Mouse (Mus musculus): Measurements from ENCODE around the gene Taf9. TPM values are rescaled to one million over a fixed set of nuclear protein-coding genes. Genes with fewer than 3 reads are reported as not detected.
A peak's percentile ranks its signal among the peaks of the same experiment; 100 is the strongest.

Gene Taf9
- total and polyA plus RNA-seq, 2 experiments from 2014 or later, result 34.7 to 42.8 TPM

DNA sequence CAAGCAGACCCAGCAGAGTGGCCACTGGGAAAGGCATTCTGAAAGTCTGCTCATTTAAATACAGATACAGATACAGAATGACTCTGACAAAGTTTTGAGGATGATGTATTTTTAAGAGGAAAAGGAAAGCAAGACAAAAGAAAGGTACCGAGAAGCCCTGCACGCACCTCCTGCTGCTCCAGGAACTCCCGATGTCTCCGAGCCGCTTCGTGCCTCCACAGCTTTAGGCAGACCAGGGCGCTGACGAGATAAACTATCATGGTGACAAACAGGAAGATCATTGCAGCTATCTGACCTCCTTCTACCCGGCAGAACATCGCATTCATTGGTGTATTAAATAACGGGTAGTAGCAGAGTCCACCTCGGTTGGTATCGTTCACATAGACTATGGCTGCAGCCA is 40.1 kb upstream of the Taf9 start:
- 95% methylated on average over 13 of the region's 13 CpGs for WGBS
- Histone ChIP-seq H3K36me3 (ENCODE audit: insufficient read depth, low read length) (0 out of 2 replicates have a peak, but pooled peaks cover 5% of the 10 kb centered on the region), H3K4me2 (ENCODE audit: low read depth, low read length) (no peak overlapping the region), H3K27me3 (ENCODE audit: insufficient read depth, low read length) (no peaks in the 10 kb centered on the region), H3K9ac (replicated peaks; ENCODE audit: low read length) (no peak overlapping the region), H3K4me3 (ENCODE audit: low read length) (no peak overlapping the region), H3K27ac (no peak overlapping the region), H3K9me3 (ENCODE audit: low read length) (no peaks in the 10 kb centered on the region), H3K4me1 (ENCODE audit: insufficient read depth, low read length) (no peaks in the 10 kb centered on the region)
- DNase-seq (ENCODE audit: low spot score) (no peak), ATAC-seq (no peak)
- no peak for TF ChIP-seq CTCF (IDR thresholded peaks at IDR 0.05; ENCODE audit: low read depth)

DNA sequence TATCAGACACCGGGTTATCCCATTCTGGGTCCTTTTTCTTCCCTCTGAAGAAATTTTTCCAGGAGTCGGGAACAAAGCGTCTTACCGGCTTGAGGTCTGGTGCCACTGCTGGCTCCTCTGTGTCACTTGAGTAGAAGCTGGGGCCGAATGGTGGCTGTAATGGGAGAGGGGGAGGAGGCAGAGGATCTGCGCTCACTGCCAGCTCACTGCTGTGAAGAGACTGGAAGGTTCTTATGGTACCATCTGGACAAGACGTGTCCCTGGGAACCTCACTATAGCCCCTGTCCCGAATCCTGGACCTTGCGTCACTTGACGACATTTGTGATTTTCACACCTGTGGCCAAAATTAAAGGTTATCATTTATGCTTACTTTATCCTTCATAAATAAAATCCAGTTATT is 39.1 kb upstream of the Taf9 start:
- ATAC-seq, result no peak
- Histone ChIP-seq H3K4me2 (ENCODE audit: low read depth, low read length) (no peak overlapping the region), H3K36me3 (ENCODE audit: insufficient read depth, low read length) (0 out of 2 replicates have a peak, but pooled peaks cover 5% of the 10 kb centered on the region), H3K9me3 (ENCODE audit: low read length) (no peaks in the 10 kb centered on the region), H3K4me1 (ENCODE audit: insufficient read depth, low read length) (no peaks in the 10 kb centered on the region), H3K27me3 (ENCODE audit: insufficient read depth, low read length) (no peaks in the 10 kb centered on the region), H3K4me3 (ENCODE audit: low read length) (no peak overlapping the region), H3K27ac (no peak overlapping the region), H3K9ac (replicated peaks; ENCODE audit: low read length) (no peak overlapping the region)
- 85% methylated on average over 10 of the region's 10 CpGs for WGBS
- no peak for TF ChIP-seq CTCF (IDR thresholded peaks at IDR 0.05; ENCODE audit: low read depth)
- no peak for DNase-seq (ENCODE audit: low spot score)

GRCm38 (mm10) chr13:100612903-100613302 is 38.5 kb upstream of the Taf9 start:
- Histone ChIP-seq H3K9ac (replicated peaks; ENCODE audit: low read length) (no peak overlapping the region), H3K27ac (no peak overlapping the region), H3K4me1 (ENCODE audit: insufficient read depth, low read length) (no peaks in the 10 kb centered on the region), H3K9me3 (ENCODE audit: low read length) (no peaks in the 10 kb centered on the region), H3K4me3 (ENCODE audit: low read length) (no peak overlapping the region), H3K36me3 (ENCODE audit: insufficient read depth, low read length) (peaks cover 12% of the 10 kb centered on the region; the same call in 1 of the 2 replicates), H3K4me2 (ENCODE audit: low read depth, low read length) (no peak overlapping the region), H3K27me3 (ENCODE audit: insufficient read depth, low read length) (no peaks in the 10 kb centered on the region)
- TF ChIP-seq CTCF (IDR thresholded peaks at IDR 0.05; ENCODE audit: low read depth), result peak; percentile 7; the same call in 1 of the 2 replicates
- peak; percentile 1 for DNase-seq (ENCODE audit: low spot score)
- ATAC-seq, result no peak
- WGBS, result 58% methylated on average over 2 of the region's 2 CpGs

- TF ChIP-seq CTCF (IDR thresholded peaks at IDR 0.05; ENCODE audit: low read depth), result no peak
- DNase-seq (ENCODE audit: low spot score) (peak; percentile 34), ATAC-seq (peak; percentile 69)
- Histone ChIP-seq H3K36me3 (ENCODE audit: insufficient read depth, low read length) (peaks cover 30% of the 10 kb centered on the region; the same call in 1 of the 2 replicates), H3K4me2 (ENCODE audit: low read depth, low read length) (peak within 1 kb of the TSS; percentile 74), H3K27me3 (ENCODE audit: insufficient read depth, low read length) (no peaks in the 10 kb centered on the region), H3K27ac (peak within 1 kb of the TSS; percentile 11; the same call in 1 of the 2 replicates), H3K9ac (replicated peaks; ENCODE audit: low read length) (peak within 1 kb of the TSS; percentile 54), H3K9me3 (ENCODE audit: low read length) (no peaks in the 10 kb centered on the region), H3K4me1 (ENCODE audit: insufficient read depth, low read length) (no peaks in the 10 kb centered on the region), H3K4me3 (ENCODE audit: low read length) (peak within 1 kb of the TSS; percentile 53)
- WGBS, result 7% methylated on average over 68 of the region's 77 CpGs
Observed at GRCm38 (mm10) chr13:100616181-100617087, 34.9 kb upstream of the Taf9 start, which contains the start of gene Marveld2. TSS of gene Marveld2 (minus strand) at chr13:100616971.

GRCm38 (mm10) chr13:100617583-100617982 is 33.8 kb upstream of the Taf9 start:
- ATAC-seq (no peak), DNase-seq (ENCODE audit: low spot score) (no peak)
- no peak overlapping the region for H3K27ac ChIP-seq
- no peak overlapping the region for H3K9ac ChIP-seq (replicated peaks; ENCODE audit: low read length)
- H3K4me3 ChIP-seq (ENCODE audit: low read length), result no peak overlapping the region
- no peak for TF ChIP-seq CTCF (IDR thresholded peaks at IDR 0.05; ENCODE audit: low read depth)
- H3K4me2 ChIP-seq (ENCODE audit: low read depth, low read length), result no peak overlapping the region
- peaks cover 30% of the 10 kb centered on the region; the same call in 1 of the 2 replicates for H3K36me3 ChIP-seq (ENCODE audit: insufficient read depth, low read length)
- H3K4me1 ChIP-seq (ENCODE audit: insufficient read depth, low read length), result no peaks in the 10 kb centered on the region
- H3K27me3 ChIP-seq (ENCODE audit: insufficient read depth, low read length), result no peaks in the 10 kb centered on the region
- H3K9me3 ChIP-seq (ENCODE audit: low read length), result no peaks in the 10 kb centered on the region
- 79% methylated on average over 13 of the region's 13 CpGs for WGBS

DNA sequence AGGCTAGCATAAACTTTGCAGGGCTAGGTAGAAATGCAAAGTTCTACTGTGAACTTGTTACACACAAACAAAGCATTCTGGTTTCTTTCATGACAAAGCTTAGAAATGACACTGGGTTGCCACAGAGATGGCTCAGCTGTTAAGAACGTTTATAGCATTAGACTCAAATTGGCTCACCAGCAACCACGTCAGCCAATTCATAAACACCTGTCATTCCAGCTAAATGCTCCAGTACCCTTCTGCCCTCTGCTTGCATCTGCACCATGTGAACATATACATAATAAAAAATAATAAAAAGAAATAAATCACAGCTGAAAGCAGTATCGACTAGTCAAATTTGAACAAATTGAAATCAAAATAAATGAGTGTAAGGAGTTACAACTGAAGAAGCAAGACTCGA is 29.1 kb upstream of the Taf9 start:
- no peak for ATAC-seq
- DNase-seq (ENCODE audit: low spot score), result no peak
- H3K36me3 ChIP-seq (ENCODE audit: insufficient read depth, low read length), result peaks cover 48% of the 10 kb centered on the region
- no peak for TF ChIP-seq CTCF (IDR thresholded peaks at IDR 0.05; ENCODE audit: low read depth)
- H3K9me3 ChIP-seq (ENCODE audit: low read length), result no peaks in the 10 kb centered on the region
- no peak overlapping the region for H3K27ac ChIP-seq
- no peak overlapping the region for H3K4me3 ChIP-seq (ENCODE audit: low read length)
- WGBS, result 90% methylated on average over 4 of the region's 4 CpGs
- H3K4me1 ChIP-seq (ENCODE audit: insufficient read depth, low read length), result no peaks in the 10 kb centered on the region
- no peak overlapping the region for H3K9ac ChIP-seq (replicated peaks; ENCODE audit: low read length)
- H3K4me2 ChIP-seq (ENCODE audit: low read depth, low read length), result no peak overlapping the region
- no peaks in the 10 kb centered on the region for H3K27me3 ChIP-seq (ENCODE audit: insufficient read depth, low read length)
